Comparison of ENCODE assay signal across 9 mouse cellular contexts in genomic region chr19:58113092-58113731, GRCm38 (mm10).
DNase-seq lines count a peak whose midpoint lies in the region; ATAC-seq lines count a peak whose summit lies in the region.
"Had no signal": no experiment of that assay in that cellular context is flagged by ENCODE, and none has a peak within 500 bp of the region (broad histone marks: within the 10 kb centered on the region; RNA-seq: fewer than 3 reads in every experiment).

No protein-coding gene starts in this region.

- no peak overlapping the region for H3K4me3 ChIP-seq in heart, embryonic 14.5 days (ENCODE audit: control insufficient read depth in 1 of 2, insufficient read depth in 1 of 2, low read depth in 1 of 2, low read length in 2 of 2)
- no peak overlapping the region for H3K4me3 ChIP-seq in embryonic facial prominence, embryonic 13.5 days
- H3K4me3 ChIP-seq in hindbrain, embryonic 16.5 days (ENCODE audit: low read length) = no peak overlapping the region
- H3K4me3 ChIP-seq in midbrain, embryonic 12.5 days = no peak overlapping the region

- H3K9me3 ChIP-seq in heart, embryonic 14.5 days (ENCODE audit: control insufficient read depth, low read length) = no peaks in the 10 kb centered on the region
- no peaks in the 10 kb centered on the region for H3K9me3 ChIP-seq in embryonic facial prominence, embryonic 13.5 days
- no peaks in the 10 kb centered on the region for H3K9me3 ChIP-seq in hindbrain, embryonic 16.5 days (ENCODE audit: control insufficient read depth, low read length)
- no peaks in the 10 kb centered on the region for H3K9me3 ChIP-seq in midbrain, embryonic 12.5 days

- no peak overlapping the region for H3K4me2 ChIP-seq in heart, embryonic 14.5 days (ENCODE audit: low read length)
- H3K4me2 ChIP-seq in embryonic facial prominence, embryonic 13.5 days = no peak overlapping the region
- no peak overlapping the region for H3K4me2 ChIP-seq in hindbrain, embryonic 16.5 days (ENCODE audit: low read length)
- no peak overlapping the region for H3K4me2 ChIP-seq in midbrain, embryonic 12.5 days (replicated peaks)

- no peaks in the 10 kb centered on the region for H3K27me3 ChIP-seq in heart, embryonic 14.5 days (ENCODE audit: control insufficient read depth, insufficient read depth, low read length)
- H3K27me3 ChIP-seq in embryonic facial prominence, embryonic 13.5 days = no peaks in the 10 kb centered on the region
- no peaks in the 10 kb centered on the region for H3K27me3 ChIP-seq in hindbrain, embryonic 16.5 days (replicated peaks; ENCODE audit: control insufficient read depth, insufficient read depth, low read length)
- no peaks in the 10 kb centered on the region for H3K27me3 ChIP-seq in midbrain, embryonic 12.5 days

- peak; percentile 94 for ATAC-seq in heart, embryonic 14.5 days (ENCODE audit: insufficient number of reproducible peaks, insufficient read depth, low FRiP score, low read depth)
- peak; percentile 99 for ATAC-seq in embryonic facial prominence, embryonic 13.5 days (ENCODE audit: insufficient number of reproducible peaks, insufficient read depth, low FRiP score, low TSS enrichment, low read depth)
- ATAC-seq in hindbrain, embryonic 16.5 days = peak; percentile 81
- peak; percentile 91 for ATAC-seq in midbrain, embryonic 12.5 days (ENCODE audit: low FRiP score, low read depth)

- no peaks in the 10 kb centered on the region for H3K4me1 ChIP-seq in heart, embryonic 14.5 days (ENCODE audit: control insufficient read depth in 2 of 2, insufficient read depth in 2 of 2, low read length in 2 of 2)
- peaks cover 10% of the 10 kb centered on the region for H3K4me1 ChIP-seq in embryonic facial prominence, embryonic 13.5 days
- H3K4me1 ChIP-seq in hindbrain, embryonic 16.5 days (ENCODE audit: control insufficient read depth, insufficient read depth, low read depth, low read length) = no peaks in the 10 kb centered on the region
- H3K4me1 ChIP-seq in midbrain, embryonic 12.5 days = peaks cover 16% of the 10 kb centered on the region; the same call in 1 of the 2 replicates

- no peaks in the 10 kb centered on the region for H3K36me3 ChIP-seq in heart, embryonic 14.5 days (ENCODE audit: control insufficient read depth, insufficient read depth, low read length)
- H3K36me3 ChIP-seq in embryonic facial prominence, embryonic 13.5 days = no peaks in the 10 kb centered on the region
- no peaks in the 10 kb centered on the region for H3K36me3 ChIP-seq in hindbrain, embryonic 16.5 days (ENCODE audit: control insufficient read depth, insufficient read depth, low read length)
- no peaks in the 10 kb centered on the region for H3K36me3 ChIP-seq in midbrain, embryonic 12.5 days

- H3K27ac ChIP-seq in heart, embryonic 14.5 days (replicated peaks in 1 of 2; ENCODE audit: control insufficient read depth in 1 of 2, insufficient read depth in 1 of 2, low read depth in 2 of 2, low read length in 2 of 2) = no peak overlapping the region
- H3K27ac ChIP-seq in embryonic facial prominence, embryonic 13.5 days = no peak overlapping the region
- H3K27ac ChIP-seq in hindbrain, embryonic 16.5 days (ENCODE audit: low read depth, low read length) = no peak overlapping the region
- no peak overlapping the region for H3K27ac ChIP-seq in midbrain, embryonic 12.5 days (replicated peaks)

- no peak overlapping the region for H3K9ac ChIP-seq in heart, embryonic 14.5 days (ENCODE audit: low read length)
- no peak overlapping the region for H3K9ac ChIP-seq in embryonic facial prominence, embryonic 13.5 days
- no peak overlapping the region for H3K9ac ChIP-seq in hindbrain, embryonic 16.5 days (ENCODE audit: low read depth, low read length)
- H3K9ac ChIP-seq in midbrain, embryonic 12.5 days (replicated peaks) = no peak overlapping the region

- WGBS in heart, embryonic 14.5 days = 85% methylated on average over 5 of the region's 5 CpGs
- 84% methylated on average over 5 of the region's 5 CpGs for WGBS in embryonic facial prominence, embryonic 13.5 days
- 68% methylated on average over 5 of the region's 5 CpGs for WGBS in hindbrain, embryonic 16.5 days
- WGBS in midbrain, embryonic 12.5 days = 74% methylated on average over 5 of the region's 5 CpGs

- no peak for DNase-seq in heart, adult 8-10 months (ENCODE audit: low spot score)
- no peak for DNase-seq in layer of hippocampus, adult 18-20 months (ENCODE audit: low spot score in 2 of 2)
- DNase-seq in kidney, postnatal 14 days = no peak
- no peak for DNase-seq in lung, postnatal 36 days
- DNase-seq: right cerebral cortex, adult 18-20 months had no signal
